Mouse (Mus musculus): Measurements from ENCODE around the gene Lrp6. TPM values are rescaled to one million over a fixed set of nuclear protein-coding genes. Genes with fewer than 3 reads are reported as not detected.

Lrp6 gene
- polyA plus RNA-seq, 1 experiment: 8.4 TPM

- TF ChIP-seq POLR2AphosphoS2 (IDR thresholded peaks at IDR 0.05; ENCODE audit: insufficient read length, low read depth) (no peak), SRF (IDR thresholded peaks at IDR 0.05; ENCODE audit: control insufficient read depth, insufficient read length, low read depth) (no peak), TCF12 (IDR thresholded peaks at IDR 0.05; ENCODE audit: insufficient read depth, poor library complexity, severe bottlenecking) (no peak)
- H3K36me3 ChIP-seq (ENCODE audit: control insufficient read depth, insufficient read depth): no peaks in the 10 kb centered on the region
Observed at GRCm38 (mm10) chr6:134442219-134442618, 124.5 kb downstream of the Lrp6 start.

GRCm38 (mm10) chr6:134441716-134442115, 125.0 kb downstream of the Lrp6 start:
- TF ChIP-seq REST (IDR thresholded peaks at IDR 0.05; ENCODE audit: insufficient read depth, insufficient read length) (no peak), MYOD1 (IDR thresholded peaks at IDR 0.05; ENCODE audit: control insufficient read depth in 1 of 3, insufficient read length in 2 of 3, low read depth in 2 of 3) (no peak), POLR2AphosphoS2 (IDR thresholded peaks at IDR 0.05; ENCODE audit: insufficient read length, low read depth) (no peak), TCF3 (IDR thresholded peaks at IDR 0.05; ENCODE audit: insufficient read length, low read depth) (no peak), CEBPB (IDR thresholded peaks at IDR 0.05; ENCODE audit: insufficient read depth, poor library complexity, severe bottlenecking) (no peak), MYOG (IDR thresholded peaks at IDR 0.05; ENCODE audit: control insufficient read depth in 1 of 3, insufficient read depth in 1 of 3, insufficient read length in 2 of 3, low read depth in 2 of 3) (no peak), MAX (IDR thresholded peaks at IDR 0.05; ENCODE audit: low read depth) (no peak), TCF12 (IDR thresholded peaks at IDR 0.05; ENCODE audit: insufficient read depth, poor library complexity, severe bottlenecking) (no peak), USF1 (IDR thresholded peaks at IDR 0.05; ENCODE audit: low read depth) (no peak), POLR2A (IDR thresholded peaks at IDR 0.05; ENCODE audit: insufficient read length, low read depth) (no peak), E2F4 (IDR thresholded peaks at IDR 0.05; ENCODE audit: insufficient read depth) (no peak), SRF (IDR thresholded peaks at IDR 0.05; ENCODE audit: control insufficient read depth, insufficient read length, low read depth) (no peak)
- no peak overlapping the region for H3K4me3 ChIP-seq
- H3ac ChIP-seq (ENCODE audit: control insufficient read depth, insufficient read length): no peak overlapping the region
- H3K36me3 ChIP-seq (ENCODE audit: control insufficient read depth, insufficient read depth): no peaks in the 10 kb centered on the region
- H3K4me2 ChIP-seq (ENCODE audit: low read depth): no peak overlapping the region
- no peaks in the 10 kb centered on the region for H3K27me3 ChIP-seq (ENCODE audit: control insufficient read depth, insufficient read depth, insufficient read length)
- no peaks in the 10 kb centered on the region for H3K79me2 ChIP-seq (ENCODE audit: control insufficient read depth, insufficient read depth)

More at GRCm38 (mm10) chr6:134442219-134442618, 124.5 kb downstream of the Lrp6 start:
- H3K79me2 ChIP-seq (ENCODE audit: control insufficient read depth, insufficient read depth): no peaks in the 10 kb centered on the region
- no peaks in the 10 kb centered on the region for H3K27me3 ChIP-seq (ENCODE audit: control insufficient read depth, insufficient read depth, insufficient read length)
- H3K4me3 ChIP-seq: no peak overlapping the region
- no peak overlapping the region for H3ac ChIP-seq (ENCODE audit: control insufficient read depth, insufficient read length)
- H3K4me2 ChIP-seq (ENCODE audit: low read depth): no peak overlapping the region

- no peaks in the 10 kb centered on the region for H3K36me3 ChIP-seq (ENCODE audit: control insufficient read depth, insufficient read depth)
- TF ChIP-seq SRF (IDR thresholded peaks at IDR 0.05; ENCODE audit: control insufficient read depth, insufficient read length, low read depth) (no peak), POLR2AphosphoS2 (IDR thresholded peaks at IDR 0.05; ENCODE audit: insufficient read length, low read depth) (no peak), MYOD1 (IDR thresholded peaks at IDR 0.05; ENCODE audit: control insufficient read depth in 1 of 3, insufficient read length in 2 of 3, low read depth in 2 of 3) (no peak), USF1 (IDR thresholded peaks at IDR 0.05; ENCODE audit: low read depth) (no peak), REST (IDR thresholded peaks at IDR 0.05; ENCODE audit: insufficient read depth, insufficient read length) (no peak), MAX (IDR thresholded peaks at IDR 0.05; ENCODE audit: low read depth) (no peak), MYOG (IDR thresholded peaks at IDR 0.05; ENCODE audit: control insufficient read depth in 1 of 3, insufficient read depth in 1 of 3, insufficient read length in 2 of 3, low read depth in 2 of 3) (no peak), POLR2A (IDR thresholded peaks at IDR 0.05; ENCODE audit: insufficient read length, low read depth) (no peak), TCF3 (IDR thresholded peaks at IDR 0.05; ENCODE audit: insufficient read length, low read depth) (no peak), E2F4 (IDR thresholded peaks at IDR 0.05; ENCODE audit: insufficient read depth) (no peak), TCF12 (IDR thresholded peaks at IDR 0.05; ENCODE audit: insufficient read depth, poor library complexity, severe bottlenecking) (no peak)
- H3K79me2 ChIP-seq (ENCODE audit: control insufficient read depth, insufficient read depth): no peaks in the 10 kb centered on the region
- no peak overlapping the region for H3K4me2 ChIP-seq (ENCODE audit: low read depth)
- H3ac ChIP-seq (ENCODE audit: control insufficient read depth, insufficient read length): no peak overlapping the region
- H3K4me3 ChIP-seq: no peak overlapping the region
- H3K27me3 ChIP-seq (ENCODE audit: control insufficient read depth, insufficient read depth, insufficient read length): no peaks in the 10 kb centered on the region
Observed at GRCm38 (mm10) chr6:134440023-134440422, 126.7 kb downstream of the Lrp6 start.

GRCm38 (mm10) chr6:134439401-134440021, 127.3 kb downstream of the Lrp6 start:
- no peaks in the 10 kb centered on the region for H3K79me2 ChIP-seq (ENCODE audit: control insufficient read depth, insufficient read depth)
- no peak overlapping the region for H3K4me3 ChIP-seq
- no peak overlapping the region for H3ac ChIP-seq (ENCODE audit: control insufficient read depth, insufficient read length)
- H3K36me3 ChIP-seq (ENCODE audit: control insufficient read depth, insufficient read depth): no peaks in the 10 kb centered on the region
- TF ChIP-seq POLR2A (IDR thresholded peaks at IDR 0.05; ENCODE audit: insufficient read length, low read depth) (no peak), TCF3 (IDR thresholded peaks at IDR 0.05; ENCODE audit: insufficient read length, low read depth) (no peak), MYOD1 (IDR thresholded peaks at IDR 0.05; ENCODE audit: control insufficient read depth in 1 of 3, insufficient read length in 2 of 3, low read depth in 2 of 3) (no peak), MYOG (IDR thresholded peaks at IDR 0.05; ENCODE audit: control insufficient read depth in 1 of 3, insufficient read depth in 1 of 3, insufficient read length in 2 of 3, low read depth in 2 of 3) (no peak), TCF12 (IDR thresholded peaks at IDR 0.05; ENCODE audit: insufficient read depth, poor library complexity, severe bottlenecking) (no peak), MAX (IDR thresholded peaks at IDR 0.05; ENCODE audit: low read depth) (no peak), REST (IDR thresholded peaks at IDR 0.05; ENCODE audit: insufficient read depth, insufficient read length) (no peak), SRF (IDR thresholded peaks at IDR 0.05; ENCODE audit: control insufficient read depth, insufficient read length, low read depth) (no peak), CEBPB (IDR thresholded peaks at IDR 0.05; ENCODE audit: insufficient read depth, poor library complexity, severe bottlenecking) (no peak), POLR2AphosphoS2 (IDR thresholded peaks at IDR 0.05; ENCODE audit: insufficient read length, low read depth) (no peak), USF1 (IDR thresholded peaks at IDR 0.05; ENCODE audit: low read depth) (no peak), E2F4 (IDR thresholded peaks at IDR 0.05; ENCODE audit: insufficient read depth) (no peak)
- no peak overlapping the region for H3K4me2 ChIP-seq (ENCODE audit: low read depth)
- no peaks in the 10 kb centered on the region for H3K27me3 ChIP-seq (ENCODE audit: control insufficient read depth, insufficient read depth, insufficient read length)

Data from myocyte (in vitro differentiated cells).